Mouse (Mus musculus) CH12.LX (cell line): ENCODE results near the gene Ntm.

Experiments
- CHD1 ChIP-seq: IDR thresholded peaks from 2 replicates; pipeline ENCODE4 v1.6.1; 2012; ENCODE audit warnings: low read depth, low read length, improper control_type of control experiment, inconsistent platforms
- CHD2 ChIP-seq: IDR thresholded peaks from 2 replicates; pipeline ENCODE4 v1.6.1; 2011; ENCODE audit warnings: low read length, improper control_type of control experiment
- CTCF ChIP-seq, 2 experiments: IDR thresholded peaks in 1 of 2; conservative IDR thresholded peaks in 1 of 2; 2 replicates each; pipeline ENCODE4 v1.5.1; 2011 to 2012; ENCODE audit warnings: low read depth in 2 of 2, low read length in 2 of 2, improper control_type of control experiment in 1 of 2, inconsistent platforms in 1 of 2, mild to moderate bottlenecking in 1 of 2, moderate library complexity in 1 of 2
- E2F4 ChIP-seq: IDR thresholded peaks from 2 replicates; pipeline ENCODE4 v1.6.1; 2011; ENCODE audit warnings: low read depth, low read length, improper control_type of control experiment; ENCODE audit not compliant: insufficient replicate concordance
- ELF1 ChIP-seq: IDR thresholded peaks from 2 replicates; pipeline ENCODE4 v1.6.1; 2014; ENCODE audit warnings: low read depth, mild to moderate bottlenecking, inconsistent platforms, low read length, improper control_type of control experiment
- EP300 ChIP-seq: IDR thresholded peaks from 2 replicates; pipeline ENCODE4 v1.6.1; 2011; ENCODE audit warnings: low read length, improper control_type of control experiment
- JUND ChIP-seq: conservative IDR thresholded peaks from 2 replicates; pipeline ENCODE4 v1.6.1; 2011; ENCODE audit warnings: low read depth, low read length, improper control_type of control experiment
- MAFK ChIP-seq: IDR thresholded peaks from 2 replicates; pipeline ENCODE4 v1.6.1; 2011; ENCODE audit warnings: low read length, improper control_type of control experiment; ENCODE audit not compliant: insufficient replicate concordance
- NELFE ChIP-seq: IDR thresholded peaks from 2 replicates; pipeline ENCODE4 v1.6.1; 2011; ENCODE audit warnings: low read depth, low read length, improper control_type of control experiment
- PAX5 ChIP-seq: IDR thresholded peaks from 2 replicates; pipeline ENCODE4 v1.6.1; 2012; ENCODE audit warnings: low read length, inconsistent platforms, mixed read lengths
- POLR2A ChIP-seq: IDR thresholded peaks from 2 replicates; pipeline ENCODE4 v1.6.1; 2011; ENCODE audit warnings: low read depth, mild to moderate bottlenecking, improper control_type of control experiment, low read length
- RCOR1 ChIP-seq: conservative IDR thresholded peaks from 2 replicates; pipeline ENCODE4 v1.6.1; 2012; ENCODE audit warnings: low read depth, mild to moderate bottlenecking, inconsistent platforms, low read length, improper control_type of control experiment

GRCm38 (mm10) chr9:29240797-29241196 lies 722.1 kb downstream of the Ntm start:
- TF ChIP-seq CHD2 (no peak), POLR2A (no peak), CTCF (conservative IDR thresholded peaks at IDR 0.05 in 1 of 2, IDR thresholded peaks at IDR 0.05 in 1 of 2; ENCODE audit: low read depth in 2 of 2, low read length in 2 of 2) (no peak), CHD1 (no peak), RCOR1 (no peak), ELF1 (no peak), PAX5 (no peak), MAFK (no peak), EP300 (no peak), JUND (no peak), NELFE (no peak), E2F4 (no peak)
